Mouse (Mus musculus) neural tube, embryonic 13.5 days (tissue): ENCODE data around the gene A4galt. TPM values are rescaled to one million over a fixed set of nuclear protein-coding genes. Genes with fewer than 3 reads are reported as not detected.

Experiments
- ATAC-seq: fragments of 200-750 bp; cut with Nextera tagmentation; 2 replicates; pipeline ENCODE4 v1.8.0; 2017; ENCODE audit warnings: low read depth, mild to moderate bottlenecking, moderate TSS enrichment, moderate library complexity
- H3K27ac ChIP-seq: fragments of 300-500 bp; sonication (generic); replicated peaks from 2 replicates; pipeline ENCODE4 v1.5.1; 2015; ENCODE audit warnings: moderate library complexity, mild to moderate bottlenecking, inconsistent platforms
- H3K27me3 ChIP-seq: fragments of 300-500 bp; sonication (generic); 2 replicates; pipeline ENCODE4 v1.6.1; 2015; ENCODE audit warnings: mild to moderate bottlenecking, inconsistent platforms
- H3K36me3 ChIP-seq: fragments of 300-500 bp; sonication (generic); 2 replicates; pipeline ENCODE4 v1.6.1; 2015; ENCODE audit warnings: mild to moderate bottlenecking, inconsistent platforms
- H3K4me1 ChIP-seq: fragments of 300-500 bp; sonication (generic); replicated peaks from 2 replicates; pipeline ENCODE4 v1.6.1; 2015; ENCODE audit warnings: inconsistent platforms
- H3K4me2 ChIP-seq: fragments of 300-500 bp; sonication (generic); 2 replicates; pipeline ENCODE4 v1.6.1; 2015; ENCODE audit warnings: inconsistent platforms, mild to moderate bottlenecking, moderate library complexity
- H3K4me3 ChIP-seq: fragments of 300-500 bp; sonication (generic); 2 replicates; pipeline ENCODE4 v1.5.1; 2015; ENCODE audit warnings: mild to moderate bottlenecking, inconsistent platforms
- H3K9ac ChIP-seq: fragments of 300-500 bp; sonication (generic); 2 replicates; pipeline ENCODE4 v1.6.1; 2015; ENCODE audit warnings: moderate library complexity, mild to moderate bottlenecking, inconsistent platforms
- H3K9me3 ChIP-seq: fragments of 300-500 bp; sonication (generic); 2 replicates; pipeline ENCODE4 v1.6.1; 2016; ENCODE audit warnings: inconsistent platforms
- WGBS: fragments of 180-500 bp; shearing (Covaris S2); methylation state at CpG from one replicate; pipeline ENCODE4 v1.1.7; 2015; 5-methylcytosine and 5-hydroxymethylcytosine counted together
- polyA plus RNA-seq: library from polyadenylated mRNA; unstranded; fragments of >200 nt; fragmentation: Nextera tagmentation; extraction: Ambion mirVana; gene quantifications from 2 replicates; pipeline ENCODE4 v1.2.1, GENCODE M21; 2015

The A4galt gene
- polyA plus RNA-seq, 1 experiment from 2014 or later = 3.5 TPM

DNA sequence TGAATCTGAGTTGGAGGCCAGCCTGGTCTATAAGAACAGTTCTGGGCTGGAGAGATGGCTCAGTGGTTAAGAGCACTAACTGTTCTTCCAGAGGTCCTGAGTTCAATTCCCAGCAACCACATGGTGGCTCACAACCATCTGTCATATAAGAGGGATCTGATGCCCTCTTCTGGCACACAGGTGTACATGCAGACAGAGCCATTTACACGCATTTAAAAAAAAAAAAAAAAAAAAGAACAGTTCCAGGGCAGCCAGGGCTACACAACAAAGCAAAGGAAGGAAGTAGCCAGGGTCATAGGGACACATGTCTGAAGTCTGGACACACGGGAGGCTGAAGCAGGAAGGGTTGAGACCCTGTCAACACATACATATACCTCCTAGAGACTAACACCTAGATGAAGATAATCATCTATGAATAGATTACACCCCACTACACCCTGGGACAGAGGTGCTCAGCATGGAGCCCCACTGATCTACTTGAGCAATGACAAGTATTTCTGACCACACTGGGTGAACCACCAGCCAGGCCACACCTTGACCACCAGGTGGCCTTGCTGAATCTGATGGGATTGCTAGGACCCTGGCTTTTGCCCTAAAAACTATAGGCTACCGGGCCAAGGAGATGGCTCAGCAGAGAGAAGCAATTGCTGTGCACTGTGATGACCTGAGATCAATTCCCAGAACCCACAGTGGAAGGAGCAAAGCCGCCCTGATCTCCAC lies 9.5 kb downstream of the A4galt start:
- Histone ChIP-seq H3K4me3 (no peak overlapping the region), H3K9ac (no peak overlapping the region), H3K27ac (no peak overlapping the region), H3K4me2 (no peak overlapping the region), H3K9me3 (no peaks in the 10 kb centered on the region), H3K36me3 (no peaks in the 10 kb centered on the region), H3K4me1 (no peaks in the 10 kb centered on the region), H3K27me3 (no peaks in the 10 kb centered on the region)
- 85% methylated on average over 4 of the region's 4 CpGs for WGBS
- no peak for ATAC-seq

DNA sequence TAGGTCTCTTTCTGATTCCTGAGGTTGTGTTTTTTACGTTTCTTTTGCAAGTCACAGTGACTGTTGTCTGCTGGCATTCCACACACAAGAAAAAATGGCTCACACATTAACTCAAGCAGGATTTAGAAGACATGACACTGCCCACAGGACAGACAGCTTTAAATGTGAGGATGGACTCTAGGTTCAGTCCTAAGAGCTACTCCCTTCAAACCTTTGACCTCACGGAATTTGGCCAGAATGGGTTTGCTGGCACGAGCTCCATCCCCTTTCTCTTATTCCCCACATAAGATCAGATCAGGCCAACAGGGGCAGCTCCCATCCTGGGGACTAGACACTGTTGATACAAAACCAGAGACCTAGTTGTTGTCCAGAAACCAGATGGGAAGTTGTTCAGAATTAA lies 10.1 kb downstream of the A4galt start:
- Histone ChIP-seq H3K4me3 (no peak overlapping the region), H3K4me1 (no peaks in the 10 kb centered on the region), H3K4me2 (no peak overlapping the region), H3K9me3 (no peaks in the 10 kb centered on the region), H3K27ac (no peak overlapping the region), H3K27me3 (no peaks in the 10 kb centered on the region), H3K36me3 (no peaks in the 10 kb centered on the region), H3K9ac (no peak overlapping the region)
- ATAC-seq = no peak
- 83% methylated on average over 3 of the region's 3 CpGs for WGBS

DNA sequence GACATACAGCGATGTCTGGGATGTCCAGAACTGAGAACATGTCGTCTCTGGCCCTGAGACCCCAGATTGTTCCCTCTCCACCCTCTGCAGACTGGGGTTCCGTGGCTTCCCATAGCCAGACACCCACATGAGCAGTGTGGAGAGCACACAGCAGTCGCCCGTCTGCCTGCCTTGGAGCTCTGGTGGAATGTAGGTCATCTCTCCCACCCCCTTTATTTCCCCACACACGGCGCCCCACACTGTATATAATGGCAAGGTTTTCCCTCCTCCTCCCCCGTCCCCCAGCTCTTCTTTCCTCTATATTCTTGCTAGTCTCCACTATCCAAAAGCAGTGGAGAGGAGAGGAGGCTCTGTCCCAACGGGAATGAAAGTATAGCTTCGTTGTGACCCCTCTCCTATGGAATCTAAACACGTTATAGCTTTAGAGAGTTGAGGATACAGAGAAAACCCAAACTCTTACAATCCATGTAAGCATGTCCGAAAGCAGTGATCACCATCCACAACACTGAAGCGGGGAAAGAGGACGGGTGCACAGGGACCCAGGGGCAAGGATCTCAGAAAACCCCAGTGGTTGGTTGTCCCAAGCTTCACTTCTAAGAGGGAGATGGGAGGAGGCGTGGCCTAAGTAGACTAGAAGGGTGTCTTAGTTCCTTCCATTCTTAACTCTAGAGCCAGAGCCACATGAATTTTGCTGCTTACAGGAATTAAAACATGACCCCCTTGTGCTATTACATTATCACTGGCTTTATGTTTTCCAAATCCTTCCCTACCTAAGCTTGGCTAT lies 13.9 kb downstream of the A4galt start:
- 73% methylated on average over 15 of the region's 15 CpGs for WGBS

GRCm38 (mm10) chr15:83236824-83237223 lies 14.8 kb downstream of the A4galt start:
- no peak overlapping the region for H3K4me3 ChIP-seq
- no peak overlapping the region for H3K9ac ChIP-seq
- no peak overlapping the region for H3K27ac ChIP-seq
- H3K27me3 ChIP-seq = no peaks in the 10 kb centered on the region
- no peaks in the 10 kb centered on the region for H3K36me3 ChIP-seq
- H3K4me1 ChIP-seq = no peaks in the 10 kb centered on the region
- no peak for ATAC-seq
- no peak overlapping the region for H3K4me2 ChIP-seq
- H3K9me3 ChIP-seq = no peaks in the 10 kb centered on the region
- WGBS = 14% methylated on average over 1 of the region's 1 CpGs

More for the DNA sequence above, 13.9 kb downstream of the A4galt start:
- Histone ChIP-seq H3K9ac (no peak overlapping the region), H3K4me3 (no peak overlapping the region), H3K27ac (no peak overlapping the region), H3K9me3 (no peaks in the 10 kb centered on the region), H3K4me2 (no peak overlapping the region), H3K27me3 (no peaks in the 10 kb centered on the region), H3K36me3 (no peaks in the 10 kb centered on the region), H3K4me1 (no peaks in the 10 kb centered on the region)
- no peak for ATAC-seq

DNA sequence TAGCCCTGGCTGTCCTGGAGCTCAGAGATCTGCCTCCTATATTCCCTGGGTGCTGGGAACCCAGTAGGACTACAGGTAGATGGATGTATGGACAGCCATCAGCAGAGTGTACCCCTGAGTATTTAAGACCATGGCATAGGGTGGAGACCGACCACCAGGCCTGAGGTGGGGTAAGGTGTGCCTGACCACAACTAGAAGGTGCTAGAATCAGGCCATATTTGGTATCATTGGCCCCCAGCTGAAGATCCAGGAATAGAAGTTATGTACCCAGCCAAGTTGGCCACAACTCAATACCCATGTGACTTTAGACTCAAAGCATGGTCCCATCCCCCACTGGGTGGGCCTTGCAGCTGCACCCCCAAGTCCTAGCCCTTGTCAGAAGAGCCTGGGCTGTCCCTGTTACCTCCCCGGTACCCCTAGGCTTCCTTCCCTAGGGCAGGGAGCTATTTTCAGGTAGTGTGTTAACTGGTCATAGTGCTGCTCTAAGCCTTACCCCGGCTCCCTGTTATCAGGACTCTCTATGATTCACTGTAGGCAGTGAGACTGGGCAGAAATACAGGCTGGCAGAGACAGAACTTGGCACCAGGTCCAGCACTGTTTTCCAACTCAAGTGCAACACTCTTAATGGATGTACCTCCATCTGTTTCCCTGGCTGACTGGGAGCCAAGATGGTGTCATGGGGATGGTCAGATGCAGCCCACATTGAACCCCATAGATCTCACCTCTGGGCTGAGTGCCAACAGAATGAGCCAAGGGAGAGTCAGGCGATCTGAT lies 18.2 kb downstream of the A4galt start:
- Histone ChIP-seq H3K4me1 (no peaks in the 10 kb centered on the region), H3K27me3 (no peaks in the 10 kb centered on the region), H3K4me2 (no peak overlapping the region), H3K9me3 (no peaks in the 10 kb centered on the region), H3K27ac (peak overlapping the region; percentile 49), H3K4me3 (no peak overlapping the region), H3K36me3 (no peaks in the 10 kb centered on the region), H3K9ac (no peak overlapping the region)
- peak; percentile 36; the same call in 1 of the 2 replicates for ATAC-seq
- 89% methylated on average over 4 of the region's 4 CpGs for whole genome bisulfite sequencing

GRCm38 (mm10) chr15:83227559-83227958 lies 24.0 kb downstream of the A4galt start:
- Histone ChIP-seq H3K27me3 (no peaks in the 10 kb centered on the region), H3K4me2 (no peak overlapping the region), H3K4me3 (no peak overlapping the region), H3K27ac (no peak overlapping the region), H3K9ac (no peak overlapping the region), H3K9me3 (no peaks in the 10 kb centered on the region), H3K4me1 (peaks cover 15% of the 10 kb centered on the region), H3K36me3 (no peaks in the 10 kb centered on the region)
- no peak for ATAC-seq
- 96% methylated on average over 10 of the region's 10 CpGs for WGBS

DNA sequence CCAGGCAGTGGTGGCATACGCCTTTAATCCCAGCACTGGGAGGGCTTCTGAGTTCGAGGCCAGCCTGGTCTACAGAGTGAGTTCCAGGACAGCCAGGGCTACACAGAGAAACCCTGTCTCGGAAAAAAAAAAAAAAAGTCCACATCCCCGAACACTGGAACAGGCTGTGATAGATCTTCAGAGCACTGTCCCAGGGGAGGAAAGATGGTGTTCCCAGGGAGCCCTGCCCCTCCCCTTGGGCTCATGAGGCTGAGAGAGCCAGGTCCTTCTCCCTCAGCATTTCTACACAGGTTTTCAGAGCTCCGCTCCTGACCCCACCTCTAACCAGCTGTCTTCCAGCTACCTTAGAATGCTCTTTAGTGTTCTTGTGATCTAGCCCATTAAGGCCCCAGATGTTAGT lies 24.7 kb downstream of the A4galt start:
- WGBS = 83% methylated on average over 5 of the region's 5 CpGs

DNA sequence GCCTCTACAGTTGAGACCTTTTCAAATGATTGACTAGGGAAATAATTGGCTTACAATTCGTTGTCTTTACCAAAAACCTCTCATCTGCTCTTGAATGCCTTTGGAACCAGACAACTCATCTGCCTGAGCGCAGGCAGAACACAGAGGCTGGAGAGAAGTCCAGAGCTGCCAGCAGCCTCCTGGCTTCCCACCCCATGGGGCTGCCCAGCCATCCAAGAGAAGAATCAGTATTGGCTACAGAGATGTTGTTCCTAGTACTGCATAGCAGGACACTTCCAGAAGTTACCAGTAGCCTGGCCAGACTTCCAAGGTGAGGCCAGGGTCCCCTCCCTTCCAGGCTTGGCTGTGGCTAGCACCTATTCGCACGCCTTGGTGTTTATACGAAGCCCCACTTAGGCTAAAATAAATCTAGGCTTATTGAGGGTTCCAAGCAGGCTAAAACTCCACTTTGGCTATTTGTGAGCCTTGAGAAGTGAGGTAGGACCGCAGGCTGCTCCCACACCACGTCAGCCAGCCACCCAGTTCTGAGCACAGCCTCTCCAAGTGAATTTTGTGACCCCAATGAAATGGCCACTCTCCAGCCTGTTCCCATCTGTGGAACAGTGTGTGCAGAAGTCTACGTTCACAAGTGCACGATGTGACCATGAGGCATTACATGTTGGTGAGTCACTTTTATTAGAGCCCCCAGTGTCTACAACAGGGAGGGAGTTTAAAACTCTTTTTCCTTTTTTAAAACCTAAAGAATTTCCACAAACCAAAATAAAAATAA lies 25.3 kb downstream of the A4galt start:
- 86% methylated on average over 9 of the region's 9 CpGs for WGBS
- no peak overlapping the region for H3K9ac ChIP-seq

More for the DNA sequence above, 24.7 kb downstream of the A4galt start:
- no peak overlapping the region for H3K4me2 ChIP-seq
- no peaks in the 10 kb centered on the region for H3K9me3 ChIP-seq
- no peak overlapping the region for H3K9ac ChIP-seq
- H3K36me3 ChIP-seq = no peaks in the 10 kb centered on the region
- H3K27ac ChIP-seq = no peak overlapping the region
- no peaks in the 10 kb centered on the region for H3K27me3 ChIP-seq
- peaks cover 15% of the 10 kb centered on the region for H3K4me1 ChIP-seq
- ATAC-seq = no peak
- H3K4me3 ChIP-seq = no peak overlapping the region

GRCm38 (mm10) chr15:83224136-83224766 lies 27.3 kb downstream of the A4galt start:
- 61% methylated on average over 9 of the region's 9 CpGs for WGBS
- no peaks in the 10 kb centered on the region for H3K27me3 ChIP-seq
- no peak for ATAC-seq
- peaks cover 15% of the 10 kb centered on the region for H3K4me1 ChIP-seq
- H3K9ac ChIP-seq = no peak overlapping the region
- peak overlapping the region; percentile 71 for H3K27ac ChIP-seq
- H3K36me3 ChIP-seq = no peaks in the 10 kb centered on the region
- no peak overlapping the region for H3K4me3 ChIP-seq
- H3K9me3 ChIP-seq = no peaks in the 10 kb centered on the region
- H3K4me2 ChIP-seq = no peak overlapping the region

More for the DNA sequence above, 25.3 kb downstream of the A4galt start:
- H3K27ac ChIP-seq = no peak overlapping the region
- H3K27me3 ChIP-seq = no peaks in the 10 kb centered on the region
- H3K4me3 ChIP-seq = no peak overlapping the region
- H3K4me2 ChIP-seq = no peak overlapping the region
- no peak for ATAC-seq
- H3K4me1 ChIP-seq = peaks cover 15% of the 10 kb centered on the region
- H3K9me3 ChIP-seq = no peaks in the 10 kb centered on the region
- H3K36me3 ChIP-seq = no peaks in the 10 kb centered on the region

GRCm38 (mm10) chr15:83223208-83223962 lies 28.2 kb downstream of the A4galt start:
- no peak overlapping the region for H3K9ac ChIP-seq
- H3K27me3 ChIP-seq = no peaks in the 10 kb centered on the region
- H3K4me1 ChIP-seq = peaks cover 15% of the 10 kb centered on the region
- H3K27ac ChIP-seq = peak overlapping the region; percentile 71
- H3K4me3 ChIP-seq = no peak overlapping the region
- no peak overlapping the region for H3K4me2 ChIP-seq
- peak; percentile 53; the same call in 1 of the 2 replicates for ATAC-seq
- no peaks in the 10 kb centered on the region for H3K9me3 ChIP-seq
- H3K36me3 ChIP-seq = no peaks in the 10 kb centered on the region
- WGBS = 41% methylated on average over 11 of the region's 11 CpGs

GRCm38 (mm10) chr15:83221721-83222120 lies 29.9 kb downstream of the A4galt start:
- Histone ChIP-seq H3K36me3 (no peaks in the 10 kb centered on the region), H3K27me3 (no peaks in the 10 kb centered on the region), H3K4me2 (no peak overlapping the region), H3K9me3 (no peaks in the 10 kb centered on the region), H3K4me1 (peaks cover 15% of the 10 kb centered on the region), H3K4me3 (no peak overlapping the region), H3K27ac (no peak overlapping the region), H3K9ac (no peak overlapping the region)
- WGBS = 89% methylated on average over 4 of the region's 4 CpGs
- ATAC-seq = no peak
